Mouse (Mus musculus) pancreas, adult 10 weeks (tissue): ENCODE measurements around the gene Acsm3. TPM values are rescaled to one million over a fixed set of nuclear protein-coding genes. Genes with fewer than 3 reads are reported as not detected.

Experiments used
- polyA plus RNA-seq: library from polyadenylated mRNA; stranded (reverse); fragments of 350-450 nt; fragmentation: Illumina TruSeq; extraction: RNeasy Lipid Tissue Mini Kit (QIAGEN cat#74804); gene quantifications from one replicate; pipeline ENCODE4 v1.2.3, GENCODE M21; 2015; ENCODE audit warnings: low read depth, low replicate concordance; ENCODE audit not compliant: insufficient read depth

The Acsm3 gene
- polyA plus RNA-seq: 2.9 TPM

GRCm38 (mm10) chr7:119760527-119760951, at the start of gene Acsm3:
Acsm3 (plus strand) TSS chr7:119760923.

GRCm38 (mm10) chr7:119720253-119720946, 40.3 kb upstream of the Acsm3 start, which contains the start of gene Thumpd1:
Thumpd1 (minus strand) TSS chr7:119720798.

DNA sequence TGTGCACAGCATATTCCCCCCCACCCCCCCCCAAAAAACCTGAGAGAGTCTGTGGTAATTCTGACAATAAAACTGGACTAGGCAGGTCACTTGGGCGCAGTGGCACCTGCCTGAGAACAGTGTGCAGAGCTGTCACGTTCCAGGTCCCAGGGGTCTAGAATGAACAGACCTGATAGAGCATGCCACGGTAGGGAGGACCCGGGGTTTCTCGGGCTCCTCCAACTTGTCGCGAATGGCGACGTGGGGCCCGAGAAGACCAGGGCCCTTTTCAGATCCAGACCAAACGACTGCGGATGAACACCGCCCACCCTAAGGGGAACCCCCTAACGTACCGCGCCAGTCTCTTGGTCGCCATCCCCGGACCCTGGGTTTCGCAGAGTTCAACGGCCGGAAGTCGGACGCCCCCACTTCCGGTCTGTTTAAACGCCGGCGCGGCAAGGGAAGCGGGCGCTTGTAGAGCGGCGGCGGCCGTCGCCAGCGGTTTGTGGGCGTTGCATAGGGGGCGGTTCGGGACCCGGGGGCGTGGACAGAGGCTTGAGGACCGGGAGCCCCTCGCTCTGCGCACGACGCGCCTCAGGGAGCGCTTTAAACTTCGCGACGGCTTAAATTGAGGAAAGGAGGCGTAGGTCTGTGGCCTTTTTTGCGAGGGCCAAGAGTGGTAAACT, 33.0 kb downstream of the Acsm3 start, which contains the start of the genes Rexo5 and Eri2:
Rexo5 (plus strand) TSS at position 421 of the 665 bp plus-strand sequence.
Eri2 (minus strand) TSS at position 473 of the 665 bp plus-strand sequence.

Other genes with a start within 250 kb of the Acsm3 start
- gene Acsm5, start 241.5 kb upstream of the Acsm3 start, polyA plus RNA-seq: not detected
- not detected for gene Pdilt, start 237.4 kb upstream of the Acsm3 start, polyA plus RNA-seq
- gene Acsm2, start 206.6 kb upstream of the Acsm3 start, polyA plus RNA-seq: not detected
- not detected for gene Acsm1, start 153.9 kb upstream of the Acsm3 start, polyA plus RNA-seq
- not detected for gene Acsm4, start 70.9 kb upstream of the Acsm3 start, polyA plus RNA-seq
- gene Thumpd1, start 40.1 kb upstream of the Acsm3 start, polyA plus RNA-seq: 6.0 TPM
- gene Rexo5, start 33.1 kb downstream of the Acsm3 start, polyA plus RNA-seq: 3.3 TPM
- gene Eri2, start 33.1 kb downstream of the Acsm3 start, polyA plus RNA-seq: 0.54 TPM
- 1.6 TPM for gene Lyrm1, start 134.9 kb downstream of the Acsm3 start, polyA plus RNA-seq
- 3.1 TPM for gene Dcun1d3, start 135.4 kb downstream of the Acsm3 start, polyA plus RNA-seq